Mouse (Mus musculus) v-Abl transformed pro-B cells (cell line): ENCODE data around the gene Ctnnd2.

Source experiments
- in situ Hi-C, 2 experiments: fragments of 400-800 bp; cut with MboI; formaldehyde crosslinking; loops; one replicate each; pipeline ENCODE4 v1.15.1; 2025; ENCODE audit not compliant: unreplicated experiment in 2 of 2

Ctnnd2 gene

GRCm38 (mm10) chr15:31022497-31022896 lies 850.1 kb downstream of the Ctnnd2 start:
- in situ Hi-C loops: no loop called here

- in situ Hi-C loops: no loop called here
Observed at GRCm38 (mm10) chr15:31023766-31024165, 851.4 kb downstream of the Ctnnd2 start.

- in situ Hi-C loops: no loop called here
Observed at GRCm38 (mm10) chr15:31027448-31028230, 855.2 kb downstream of the Ctnnd2 start.

GRCm38 (mm10) chr15:31044983-31045382 lies 872.6 kb downstream of the Ctnnd2 start:
- in situ Hi-C loops: no loop called here

GRCm38 (mm10) chr15:31051496-31051895 lies 879.1 kb downstream of the Ctnnd2 start:
- in situ Hi-C loops: no loop called here

- in situ Hi-C loops: no loop called here
Observed at GRCm38 (mm10) chr15:31056145-31056544, 883.8 kb downstream of the Ctnnd2 start.

GRCm38 (mm10) chr15:31058315-31058714 lies 885.9 kb downstream of the Ctnnd2 start:
- in situ Hi-C loops: no loop called here

GRCm38 (mm10) chr15:31063734-31064133 lies 891.3 kb downstream of the Ctnnd2 start:
- in situ Hi-C loops: no loop called here

GRCm38 (mm10) chr15:31068127-31068526 lies 895.7 kb downstream of the Ctnnd2 start:
- in situ Hi-C loops: no loop called here

GRCm38 (mm10) chr15:31070311-31070710 lies 897.9 kb downstream of the Ctnnd2 start:
- in situ Hi-C loops: no loop called here
